Mouse (Mus musculus): ENCODE data around the gene Cdk2ap1. TPM values are rescaled to one million over a fixed set of nuclear protein-coding genes. Genes with fewer than 3 reads are reported as not detected.

Gene Cdk2ap1
- polyA plus RNA-seq (2015; fragmentation: Illumina TruSeq; extraction: RNeasy Lipid Tissue Mini Kit (QIAGEN cat#74804); ENCODE audit: low read depth, low replicate concordance) = 189 TPM

GRCm38 (mm10) chr5:124362982-124363381, at the start of gene Cdk2ap1:
TSS of gene Cdk2ap1 (minus strand) at chr5:124363082.

GRCm38 (mm10) chr5:124327510-124328364, 35.1 kb downstream of the Cdk2ap1 start, which contains the start of the genes Mphosph9 and 2810006K23Rik:
TSS of gene Mphosph9 (minus strand) at chr5:124327972.
TSS of gene 2810006K23Rik (plus strand) at chr5:124328089.

Other genes starting within 250 kb of the Cdk2ap1 start
- 59.9 TPM for gene Arl6ip4, start 247.0 kb downstream of the Cdk2ap1 start, polyA plus RNA-seq (2015; fragmentation: Illumina TruSeq; extraction: RNeasy Lipid Tissue Mini Kit (QIAGEN cat#74804); ENCODE audit: low read depth, low replicate concordance)
- gene Pitpnm2, start 113.3 kb downstream of the Cdk2ap1 start, polyA plus RNA-seq (2015; fragmentation: Illumina TruSeq; extraction: RNeasy Lipid Tissue Mini Kit (QIAGEN cat#74804); ENCODE audit: low read depth, low replicate concordance) = 93.4 TPM
- gene Mphosph9, start 35.1 kb downstream of the Cdk2ap1 start, polyA plus RNA-seq (2015; fragmentation: Illumina TruSeq; extraction: RNeasy Lipid Tissue Mini Kit (QIAGEN cat#74804); ENCODE audit: low read depth, low replicate concordance) = 10.2 TPM
- gene 2810006K23Rik, start 35.0 kb downstream of the Cdk2ap1 start, polyA plus RNA-seq (2015; fragmentation: Illumina TruSeq; extraction: RNeasy Lipid Tissue Mini Kit (QIAGEN cat#74804); ENCODE audit: low read depth, low replicate concordance) = 22.7 TPM
- 53.6 TPM for gene Sbno1, start 62.9 kb upstream of the Cdk2ap1 start, polyA plus RNA-seq (2015; fragmentation: Illumina TruSeq; extraction: RNeasy Lipid Tissue Mini Kit (QIAGEN cat#74804); ENCODE audit: low read depth, low replicate concordance)
- gene Kmt5a, start 76.8 kb upstream of the Cdk2ap1 start, polyA plus RNA-seq (2015; fragmentation: Illumina TruSeq; extraction: RNeasy Lipid Tissue Mini Kit (QIAGEN cat#74804); ENCODE audit: low read depth, low replicate concordance) = 43.3 TPM
- gene Rilpl2, start 115.3 kb upstream of the Cdk2ap1 start, polyA plus RNA-seq (2015; fragmentation: Illumina TruSeq; extraction: RNeasy Lipid Tissue Mini Kit (QIAGEN cat#74804); ENCODE audit: low read depth, low replicate concordance) = 20.4 TPM
- gene Snrnp35, start 120.1 kb upstream of the Cdk2ap1 start, polyA plus RNA-seq (2015; fragmentation: Illumina TruSeq; extraction: RNeasy Lipid Tissue Mini Kit (QIAGEN cat#74804); ENCODE audit: low read depth, low replicate concordance) = 19.4 TPM
- 52.3 TPM for gene Rilpl1, start 168.3 kb upstream of the Cdk2ap1 start, polyA plus RNA-seq (2015; fragmentation: Illumina TruSeq; extraction: RNeasy Lipid Tissue Mini Kit (QIAGEN cat#74804); ENCODE audit: low read depth, low replicate concordance)
- gene Tmed2, start 177.6 kb upstream of the Cdk2ap1 start, polyA plus RNA-seq (2015; fragmentation: Illumina TruSeq; extraction: RNeasy Lipid Tissue Mini Kit (QIAGEN cat#74804); ENCODE audit: low read depth, low replicate concordance) = 193 TPM
- 22.7 TPM for gene Ddx55, start 189.8 kb upstream of the Cdk2ap1 start, polyA plus RNA-seq (2015; fragmentation: Illumina TruSeq; extraction: RNeasy Lipid Tissue Mini Kit (QIAGEN cat#74804); ENCODE audit: low read depth, low replicate concordance)
- 30.1 TPM for gene Eif2b1, start 216.0 kb upstream of the Cdk2ap1 start, polyA plus RNA-seq (2015; fragmentation: Illumina TruSeq; extraction: RNeasy Lipid Tissue Mini Kit (QIAGEN cat#74804); ENCODE audit: low read depth, low replicate concordance)
- gene Gtf2h3, start 216.1 kb upstream of the Cdk2ap1 start, polyA plus RNA-seq (2015; fragmentation: Illumina TruSeq; extraction: RNeasy Lipid Tissue Mini Kit (QIAGEN cat#74804); ENCODE audit: low read depth, low replicate concordance) = 29.6 TPM

Data from brain, adult 10 weeks (tissue).